Mouse (Mus musculus): Measurements from ENCODE around the gene Atp2a2.

Atp2a2 gene

GRCm38 (mm10) chr5:122405537-122405936 lies 96.5 kb downstream of the Atp2a2 start:
- no peak for DNase-seq (ENCODE audit: low spot score)
